Comparison of ENCODE assay signal across 9 mouse cellular contexts in genomic region chr14:24586133-24586908, GRCm38 (mm10).
DNase-seq lines count a peak whose midpoint lies in the region; ATAC-seq and TF ChIP-seq lines count a peak whose summit lies in the region.
"Had no signal": no experiment of that assay in that cellular context is flagged by ENCODE, and none has a peak within 500 bp of the region (broad histone marks: within the 10 kb centered on the region; RNA-seq: fewer than 3 reads in every experiment).

No protein-coding gene starts in this region.

- no peaks in the 10 kb centered on the region for H3K36me3 ChIP-seq in liver, adult 2 months (ENCODE audit: control insufficient read depth, insufficient read depth, low read length)
- no peaks in the 10 kb centered on the region for H3K36me3 ChIP-seq in forebrain, embryonic 14.5 days (ENCODE audit: control insufficient read depth, insufficient read depth, low read length)
- no peaks in the 10 kb centered on the region for H3K36me3 ChIP-seq in midbrain, embryonic 15.5 days (replicated peaks)
- H3K36me3 ChIP-seq: embryonic facial prominence, embryonic 10.5 days had no signal

- H3K27me3 ChIP-seq in liver, adult 2 months (ENCODE audit: control insufficient read depth, insufficient read depth, low read length), result no peaks in the 10 kb centered on the region
- H3K27me3 ChIP-seq in Patski, result peaks cover 12% of the 10 kb centered on the region
- H3K27me3 ChIP-seq in forebrain, embryonic 14.5 days (replicated peaks; ENCODE audit: control insufficient read depth, insufficient read depth, low read length), result no peaks in the 10 kb centered on the region
- H3K27me3 ChIP-seq in midbrain, embryonic 15.5 days (replicated peaks), result no peaks in the 10 kb centered on the region

- ATAC-seq in Patski, result no peak
- no peak for ATAC-seq in forebrain, embryonic 14.5 days
- no peak for ATAC-seq in midbrain, embryonic 15.5 days (replicated peaks)

- POLR2A ChIA-PET in Patski (lab: Charles Lee), result no interaction called here

- WGBS in liver, adult 2 months, result 60% methylated on average over 7 of the region's 7 CpGs
- 66% methylated on average over 7 of the region's 7 CpGs for WGBS in forebrain, embryonic 14.5 days
- 58% methylated on average over 7 of the region's 7 CpGs for WGBS in midbrain, embryonic 15.5 days

- peak; percentile 26; the same call in 1 of the 2 replicates for TF ChIP-seq CTCF in liver, adult 2 months (IDR thresholded peaks at IDR 0.05; ENCODE audit: low read depth, low read length)
- peak; percentile 51 for TF ChIP-seq CTCF in Patski (IDR thresholded peaks at IDR 0.05)

- H3K4me2 ChIP-seq in forebrain, embryonic 14.5 days (ENCODE audit: low read length), result no peak overlapping the region
- no peak overlapping the region for H3K4me2 ChIP-seq in midbrain, embryonic 15.5 days

- no peak overlapping the region for H3K4me3 ChIP-seq in liver, adult 2 months (ENCODE audit: insufficient read depth, low read depth, low read length)
- no peak overlapping the region for H3K4me3 ChIP-seq in forebrain, embryonic 14.5 days (ENCODE audit: low read depth, low read length)
- no peak overlapping the region for H3K4me3 ChIP-seq in midbrain, embryonic 15.5 days
- H3K4me3 ChIP-seq: embryonic facial prominence, embryonic 10.5 days had no signal

- no peaks in the 10 kb centered on the region for H3K4me1 ChIP-seq in liver, adult 2 months (ENCODE audit: control insufficient read depth, insufficient read depth, low read length)
- peaks cover 6% of the 10 kb centered on the region; the same call in 1 of the 2 replicates for H3K4me1 ChIP-seq in forebrain, embryonic 14.5 days (ENCODE audit: control insufficient read depth, insufficient read depth, low read length)
- H3K4me1 ChIP-seq in midbrain, embryonic 15.5 days, result peaks cover 21% of the 10 kb centered on the region
- H3K4me1 ChIP-seq: embryonic facial prominence, embryonic 10.5 days had no signal

- H3K27ac ChIP-seq in liver, adult 2 months (replicated peaks; ENCODE audit: insufficient read depth, low read depth, low read length), result no peak overlapping the region
- 0 out of 2 replicates have a peak overlapping the region, but pooled peaks have one; percentile 67 for H3K27ac ChIP-seq in forebrain, embryonic 14.5 days (ENCODE audit: low read depth, low read length)
- peak overlapping the region; percentile 88 for H3K27ac ChIP-seq in midbrain, embryonic 15.5 days

- in situ Hi-C loops in Patski (cut with MboI; ENCODE audit: low pct_unique_long_range_greater_than_20kb), result no loop called here

- H3K9ac ChIP-seq in liver, adult 2 months (ENCODE audit: low read depth, low read length), result no peak overlapping the region
- H3K9ac ChIP-seq in forebrain, embryonic 14.5 days (ENCODE audit: low read length), result no peak overlapping the region
- no peak overlapping the region for H3K9ac ChIP-seq in midbrain, embryonic 15.5 days

- CTCF ChIA-PET in Patski (lab: Charles Lee), result interaction anchor here (0.7 kb wide), 1 partner anchor 8 kb away, joined by 3 read pairs; no protein-coding TSS in a partner anchor

- H3K79me2 ChIP-seq in liver, adult 2 months (ENCODE audit: control insufficient read depth, insufficient read depth, low read length), result no peaks in the 10 kb centered on the region

- no peak for DNase-seq in liver, adult 2 months (ENCODE audit: extremely low read depth, low read depth, low spot score)
- DNase-seq in liver, result no peak
- no peak for DNase-seq in Patski (ENCODE audit: low read depth, low spot score)
- no peak for DNase-seq in forebrain, embryonic 14.5 days (ENCODE audit: low spot score)
- no peak for DNase-seq in T-cell, adult 2 months (ENCODE audit: low spot score)
- no peak for DNase-seq in retina, postnatal 1 day
- DNase-seq: thymus, postnatal 4 days had no signal

- no peak for TF ChIP-seq POLR2A in liver, adult 2 months (IDR thresholded peaks at IDR 0.05; ENCODE audit: extremely low read depth, insufficient read depth, low read length)

- H3K9me3 ChIP-seq in forebrain, embryonic 14.5 days (replicated peaks; ENCODE audit: control insufficient read depth, low read length), result no peaks in the 10 kb centered on the region
- no peaks in the 10 kb centered on the region for H3K9me3 ChIP-seq in midbrain, embryonic 15.5 days
- H3K9me3 ChIP-seq: embryonic facial prominence, embryonic 10.5 days had no signal
